Mouse (Mus musculus) forebrain, embryonic 13.5 days (tissue): ENCODE results near the gene Ppp1r3g. TPM values are rescaled to one million over a fixed set of nuclear protein-coding genes. Genes with fewer than 3 reads are reported as not detected.

ENCODE experiments used
- ATAC-seq: fragments of 200-750 bp; cut with Nextera tagmentation; 2 replicates; pipeline ENCODE4 v1.8.0; 2017
- H3K27ac ChIP-seq: fragments of 300-500 bp; sonication (generic); 2 replicates; pipeline ENCODE4 v1.5.1; 2015; ENCODE audit warnings: inconsistent platforms, mild to moderate bottlenecking, moderate library complexity
- H3K27me3 ChIP-seq: fragments of 300-500 bp; sonication (generic); 2 replicates; pipeline ENCODE4 v1.6.1; 2015; ENCODE audit warnings: mild to moderate bottlenecking, inconsistent platforms
- H3K36me3 ChIP-seq: fragments of 300-500 bp; sonication (generic); 2 replicates; pipeline ENCODE4 v1.6.1; 2015; ENCODE audit warnings: mild to moderate bottlenecking, inconsistent platforms; ENCODE audit not compliant: poor library complexity, severe bottlenecking
- H3K4me1 ChIP-seq: fragments of 300-500 bp; sonication (generic); 2 replicates; pipeline ENCODE4 v1.6.1; 2015; ENCODE audit warnings: inconsistent platforms
- H3K4me2 ChIP-seq: fragments of 300-500 bp; sonication (generic); 2 replicates; pipeline ENCODE4 v1.6.1; 2015; ENCODE audit warnings: inconsistent platforms, mild to moderate bottlenecking, moderate library complexity
- H3K4me3 ChIP-seq: fragments of 300-500 bp; sonication (generic); 2 replicates; pipeline ENCODE4 v1.5.1; 2015; ENCODE audit warnings: mild to moderate bottlenecking, inconsistent platforms
- H3K9ac ChIP-seq: fragments of 300-500 bp; sonication (generic); 2 replicates; pipeline ENCODE4 v1.6.1; 2015; ENCODE audit warnings: mild to moderate bottlenecking, inconsistent platforms
- H3K9me3 ChIP-seq: fragments of 300-500 bp; sonication (generic); replicated peaks from 2 replicates; pipeline ENCODE4 v1.6.1; 2016; ENCODE audit warnings: inconsistent platforms
- WGBS: fragments of 180-500 bp; shearing (Covaris S2); methylation state at CpG from one replicate; pipeline ENCODE4 v1.1.7; 2015; 5-methylcytosine and 5-hydroxymethylcytosine counted together
- polyA plus RNA-seq: library from polyadenylated mRNA; unstranded; fragments of >200 nt; fragmentation: Nextera tagmentation; extraction: Ambion mirVana; gene quantifications from 2 replicates; pipeline ENCODE4 v1.2.1, GENCODE M21; 2015

Gene Ppp1r3g
- 1.7 and 1.8 TPM in 2 replicates for polyA plus RNA-seq

DNA sequence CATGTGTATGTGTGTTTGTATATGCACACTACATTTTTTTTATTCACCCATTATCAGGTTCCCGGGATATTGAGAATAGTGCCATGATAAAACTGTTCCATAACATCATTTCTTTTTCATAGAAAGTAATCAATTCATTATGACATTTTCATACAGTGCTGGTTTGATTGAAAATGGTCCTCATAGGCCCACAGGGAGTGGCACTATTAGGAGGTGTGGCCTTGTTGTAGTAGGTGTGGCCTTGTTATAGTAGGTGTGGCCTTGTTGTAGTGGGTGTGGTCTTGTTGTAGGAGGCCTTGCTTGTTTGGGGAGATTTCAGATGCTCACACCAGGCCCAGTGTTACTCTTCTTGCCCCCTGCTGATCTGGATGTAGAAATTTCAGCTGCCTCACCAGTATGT lies at the start of gene Ppp1r3g:
TSS of gene Ppp1r3g (plus strand) at position 301 of the 400 bp plus-strand sequence.
- no peaks in the 10 kb centered on the region for H3K9me3 ChIP-seq
- no peak within 1 kb of the TSS for H3K4me2 ChIP-seq
- no peak within 1 kb of the TSS for H3K9ac ChIP-seq
- H3K4me1 ChIP-seq: no peaks in the 10 kb centered on the region
- WGBS: 100% methylated on average over 1 of the region's 1 CpGs
- no peak for ATAC-seq
- no peak within 1 kb of the TSS for H3K4me3 ChIP-seq
- no peak within 1 kb of the TSS for H3K27ac ChIP-seq
- no peaks in the 10 kb centered on the region for H3K36me3 ChIP-seq
- no peaks in the 10 kb centered on the region for H3K27me3 ChIP-seq

DNA sequence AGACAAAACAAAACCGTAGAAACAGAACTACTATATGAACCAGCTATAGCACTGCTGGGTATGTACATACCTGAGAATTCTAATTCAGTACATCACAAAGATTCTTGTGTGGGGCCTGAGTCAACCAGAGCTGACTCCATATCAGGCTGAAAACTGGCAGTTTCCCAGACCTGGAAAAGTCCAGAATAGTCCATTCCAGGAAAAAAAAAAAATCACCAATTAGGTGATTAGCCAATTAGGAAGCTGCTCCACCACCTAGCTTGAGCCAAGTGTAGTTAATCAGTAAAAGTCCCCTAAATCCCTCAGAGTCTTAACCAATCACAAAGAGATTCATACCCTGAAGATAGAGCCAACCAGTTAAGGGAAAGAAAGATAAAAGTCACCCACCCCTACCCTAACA lies 47.2 kb upstream of the Ppp1r3g start:
- H3K27ac ChIP-seq: no peak overlapping the region
- no peak overlapping the region for H3K4me3 ChIP-seq
- WGBS: 88% methylated on average over 1 of the region's 1 CpGs
- no peak overlapping the region for H3K4me2 ChIP-seq
- H3K27me3 ChIP-seq: no peaks in the 10 kb centered on the region
- no peaks in the 10 kb centered on the region; the same call in 1 of the 2 replicates for H3K9me3 ChIP-seq
- no peaks in the 10 kb centered on the region for H3K36me3 ChIP-seq
- H3K9ac ChIP-seq: no peak overlapping the region
- H3K4me1 ChIP-seq: no peaks in the 10 kb centered on the region
- no peak for ATAC-seq

DNA sequence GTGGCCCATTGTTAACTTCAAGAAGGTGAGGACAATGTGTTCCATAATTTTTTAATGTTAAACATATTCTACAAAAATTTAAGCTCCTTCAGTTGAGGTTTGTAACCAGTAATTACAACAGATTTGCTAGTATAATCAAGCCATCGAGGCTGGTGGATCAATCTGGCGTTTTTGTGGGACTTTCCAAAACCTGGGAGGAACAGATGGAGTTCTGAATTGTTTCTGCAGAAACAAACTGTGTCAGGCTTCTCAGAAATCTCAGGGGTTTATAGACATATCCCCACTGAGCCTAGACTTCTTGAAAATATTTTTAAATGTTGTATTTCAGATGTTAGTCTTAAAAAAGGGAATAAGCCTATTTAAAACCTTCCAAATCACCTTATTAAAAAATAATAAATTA lies 20.6 kb upstream of the Ppp1r3g start:
- Histone ChIP-seq H3K4me1 (no peaks in the 10 kb centered on the region), H3K36me3 (no peaks in the 10 kb centered on the region), H3K4me3 (no peak overlapping the region), H3K27me3 (no peaks in the 10 kb centered on the region), H3K4me2 (no peak overlapping the region), H3K9ac (no peak overlapping the region), H3K27ac (no peak overlapping the region), H3K9me3 (peaks cover 6% of the 10 kb centered on the region)
- no peak for ATAC-seq
- WGBS: 80% methylated on average over 2 of the region's 2 CpGs

DNA sequence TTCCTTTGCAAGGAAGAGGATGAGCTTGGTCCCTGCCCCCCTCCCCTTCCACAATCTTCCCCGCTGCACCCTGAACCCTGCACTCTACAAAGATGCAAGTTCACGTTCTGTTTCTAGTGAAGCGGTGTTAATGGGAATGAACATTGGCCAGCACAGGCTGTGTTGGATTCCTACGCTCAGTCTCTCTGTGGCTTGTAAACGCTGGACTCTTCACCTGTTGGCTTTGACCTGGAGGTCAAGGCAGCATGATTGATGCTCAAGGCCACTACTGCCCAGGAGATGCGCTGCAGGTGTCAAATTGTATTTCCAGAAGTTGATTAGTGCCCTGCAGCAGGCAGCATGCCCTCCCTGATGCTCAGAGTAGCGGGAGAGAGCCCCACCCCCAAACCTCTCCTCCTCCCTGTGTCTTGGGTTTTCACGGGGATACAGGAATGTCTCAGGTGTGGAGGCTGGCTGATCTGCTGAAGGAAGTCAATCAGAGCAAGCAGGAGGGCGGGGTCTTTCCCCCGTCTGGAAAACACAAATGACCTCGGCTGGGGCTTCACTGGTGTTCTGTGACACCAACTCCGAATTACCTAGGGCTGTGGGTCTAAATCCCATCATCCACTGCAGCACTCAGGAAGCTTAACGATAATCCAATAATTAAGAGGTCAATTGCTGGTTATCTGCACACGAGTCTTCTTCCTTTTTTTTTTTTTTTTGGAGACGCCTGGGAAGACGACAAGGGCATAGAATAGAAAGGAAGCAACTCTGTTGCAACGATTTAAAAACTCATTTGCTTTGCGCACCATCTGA lies 18.6 kb upstream of the Ppp1r3g start:
- ATAC-seq: no peak
- 72% methylated on average over 18 of the region's 18 CpGs for WGBS
- Histone ChIP-seq H3K9me3 (peaks cover 2% of the 10 kb centered on the region), H3K4me1 (no peaks in the 10 kb centered on the region), H3K36me3 (no peaks in the 10 kb centered on the region), H3K27me3 (no peaks in the 10 kb centered on the region), H3K9ac (no peak overlapping the region), H3K4me2 (no peak overlapping the region), H3K27ac (no peak overlapping the region), H3K4me3 (no peak overlapping the region)

DNA sequence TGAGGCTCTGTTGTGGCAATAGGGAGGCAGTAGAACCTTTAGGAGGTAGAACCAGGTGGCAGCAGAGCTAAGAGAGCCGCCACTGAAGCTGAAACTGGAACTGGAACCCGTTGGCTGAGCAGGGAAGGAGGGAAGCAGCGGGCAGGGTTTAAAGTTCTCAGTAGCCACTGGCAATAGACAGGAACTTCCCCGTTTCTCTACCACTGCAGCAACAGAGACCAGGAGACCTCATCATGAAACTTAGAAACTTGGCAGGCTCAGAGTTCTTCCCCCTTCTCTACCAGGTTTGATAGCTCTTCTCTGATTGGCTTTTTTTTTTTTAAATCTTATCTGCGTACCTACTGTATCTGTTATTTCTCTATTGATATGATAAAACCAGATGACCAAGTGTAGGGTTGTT lies 17.7 kb upstream of the Ppp1r3g start:
- WGBS: 78% methylated on average over 5 of the region's 5 CpGs
- ATAC-seq: no peak
- Histone ChIP-seq H3K27me3 (no peaks in the 10 kb centered on the region), H3K36me3 (no peaks in the 10 kb centered on the region), H3K4me1 (no peaks in the 10 kb centered on the region), H3K9me3 (no peaks in the 10 kb centered on the region), H3K4me3 (no peak overlapping the region), H3K4me2 (no peak overlapping the region), H3K9ac (no peak overlapping the region), H3K27ac (no peak overlapping the region)

DNA sequence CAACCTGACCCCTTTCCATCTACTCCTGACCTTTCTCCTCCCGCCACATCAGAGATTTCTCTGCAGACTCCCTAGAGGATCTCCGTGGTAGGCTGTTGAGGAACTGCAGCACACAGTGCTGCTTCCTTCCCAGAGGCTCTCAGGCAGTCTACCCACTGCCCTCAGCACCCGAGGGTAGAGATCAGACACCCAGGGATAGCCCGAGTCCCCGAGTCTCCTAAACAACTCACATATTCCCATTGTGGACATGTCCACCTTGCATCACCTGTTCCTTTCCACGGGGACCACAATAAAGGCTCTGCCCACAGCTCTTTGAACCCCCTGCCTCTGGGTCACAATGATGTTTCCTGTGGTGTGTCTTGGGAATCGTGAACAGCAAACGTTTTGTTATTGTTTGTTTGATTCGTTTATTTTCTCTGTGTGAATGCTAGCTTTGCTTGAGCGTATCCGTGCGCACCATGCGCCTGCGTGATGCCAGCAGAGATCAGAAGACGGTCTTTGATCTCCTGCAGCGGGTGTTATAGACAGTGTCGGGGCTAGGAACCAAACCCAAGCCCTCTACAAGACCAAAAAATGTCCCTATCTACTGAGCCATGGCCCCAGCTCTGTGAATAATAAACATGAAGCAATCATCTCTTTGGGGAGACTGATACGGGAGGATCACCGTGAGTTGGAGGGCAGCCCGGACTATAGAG lies 11.8 kb upstream of the Ppp1r3g start:
- ATAC-seq: peak; percentile 57; the same call in 1 of the 2 replicates
- H3K9ac ChIP-seq: no peak overlapping the region
- H3K36me3 ChIP-seq: no peaks in the 10 kb centered on the region
- no peak overlapping the region for H3K4me3 ChIP-seq
- WGBS: 75% methylated on average over 20 of the region's 20 CpGs
- no peak overlapping the region for H3K4me2 ChIP-seq
- H3K9me3 ChIP-seq: no peaks in the 10 kb centered on the region
- H3K4me1 ChIP-seq: no peaks in the 10 kb centered on the region
- H3K27me3 ChIP-seq: no peaks in the 10 kb centered on the region
- no peak overlapping the region for H3K27ac ChIP-seq

DNA sequence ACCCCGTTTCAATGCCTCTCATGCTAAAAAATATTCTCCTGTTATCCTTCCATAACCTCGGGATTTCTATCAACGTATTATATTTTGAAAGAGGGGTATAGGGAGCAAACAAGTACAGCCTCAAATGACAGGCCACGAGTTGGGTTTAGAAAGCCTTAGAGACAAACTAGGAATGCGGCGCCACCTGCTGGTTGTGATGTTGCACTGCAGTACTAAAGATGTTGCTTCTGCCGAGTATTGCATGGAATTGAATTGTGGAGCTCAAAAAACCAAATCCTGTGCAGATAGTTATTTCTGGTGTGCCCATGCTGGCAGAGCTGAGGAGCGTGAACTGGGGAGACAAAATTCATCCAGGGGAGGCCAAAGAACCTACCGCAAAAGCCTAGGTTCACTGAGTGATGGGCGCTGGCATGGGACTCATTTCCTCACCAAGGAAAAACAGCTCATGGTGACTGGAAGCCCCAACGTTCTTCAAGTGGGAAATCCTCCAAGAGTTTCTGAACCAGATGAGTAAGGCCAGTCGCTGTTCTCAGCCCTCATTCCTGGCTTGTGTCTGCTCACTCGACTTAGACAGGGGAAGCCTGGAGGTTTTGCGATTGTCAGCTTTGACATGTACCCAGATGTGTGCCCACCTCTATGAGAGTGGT lies 11.2 kb upstream of the Ppp1r3g start:
- no peaks in the 10 kb centered on the region for H3K9me3 ChIP-seq
- H3K9ac ChIP-seq: no peak overlapping the region
- peak; percentile 62 for ATAC-seq
- H3K27ac ChIP-seq: no peak overlapping the region
- no peaks in the 10 kb centered on the region for H3K27me3 ChIP-seq
- no peaks in the 10 kb centered on the region for H3K4me1 ChIP-seq
- H3K4me3 ChIP-seq: no peak overlapping the region
- H3K36me3 ChIP-seq: no peaks in the 10 kb centered on the region
- 28% methylated on average over 14 of the region's 14 CpGs for WGBS
- no peak overlapping the region for H3K4me2 ChIP-seq

DNA sequence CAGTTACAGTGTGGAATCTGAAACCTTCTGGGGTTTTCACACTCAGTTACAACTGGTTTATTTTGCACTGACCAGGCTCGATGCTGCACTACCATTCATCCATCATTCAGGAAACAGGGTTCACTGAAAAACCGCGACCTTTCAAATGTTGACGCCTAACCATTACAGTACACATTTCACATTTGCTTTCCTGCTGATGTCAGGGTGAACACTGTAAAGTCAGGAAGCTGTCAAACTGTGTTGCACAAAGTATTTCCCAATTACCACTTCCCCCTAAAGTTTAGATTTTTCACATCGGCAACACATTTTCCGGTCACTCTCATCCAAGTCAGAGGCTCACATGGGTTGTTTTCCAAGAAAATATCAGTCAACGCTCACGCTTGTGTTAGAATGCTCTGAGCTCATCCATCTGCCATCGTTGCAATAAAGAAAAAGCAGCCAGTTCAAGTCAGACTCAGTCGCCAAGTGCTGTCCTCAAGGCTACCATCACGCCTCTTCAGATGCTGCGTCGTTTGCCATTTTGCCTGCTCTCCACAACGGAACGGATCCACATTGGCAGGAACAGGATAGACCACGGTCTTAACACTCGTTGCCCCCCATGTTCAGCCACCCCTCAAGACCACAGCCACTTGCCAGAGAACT lies 8.7 kb upstream of the Ppp1r3g start:
- WGBS: 87% methylated on average over 17 of the region's 17 CpGs
- H3K4me3 ChIP-seq: no peak overlapping the region
- H3K36me3 ChIP-seq: no peaks in the 10 kb centered on the region
- H3K9ac ChIP-seq: no peak overlapping the region
- no peaks in the 10 kb centered on the region for H3K9me3 ChIP-seq
- no peak overlapping the region for H3K27ac ChIP-seq
- no peaks in the 10 kb centered on the region for H3K27me3 ChIP-seq
- no peak overlapping the region for H3K4me2 ChIP-seq
- no peaks in the 10 kb centered on the region for H3K4me1 ChIP-seq
- ATAC-seq: no peak

DNA sequence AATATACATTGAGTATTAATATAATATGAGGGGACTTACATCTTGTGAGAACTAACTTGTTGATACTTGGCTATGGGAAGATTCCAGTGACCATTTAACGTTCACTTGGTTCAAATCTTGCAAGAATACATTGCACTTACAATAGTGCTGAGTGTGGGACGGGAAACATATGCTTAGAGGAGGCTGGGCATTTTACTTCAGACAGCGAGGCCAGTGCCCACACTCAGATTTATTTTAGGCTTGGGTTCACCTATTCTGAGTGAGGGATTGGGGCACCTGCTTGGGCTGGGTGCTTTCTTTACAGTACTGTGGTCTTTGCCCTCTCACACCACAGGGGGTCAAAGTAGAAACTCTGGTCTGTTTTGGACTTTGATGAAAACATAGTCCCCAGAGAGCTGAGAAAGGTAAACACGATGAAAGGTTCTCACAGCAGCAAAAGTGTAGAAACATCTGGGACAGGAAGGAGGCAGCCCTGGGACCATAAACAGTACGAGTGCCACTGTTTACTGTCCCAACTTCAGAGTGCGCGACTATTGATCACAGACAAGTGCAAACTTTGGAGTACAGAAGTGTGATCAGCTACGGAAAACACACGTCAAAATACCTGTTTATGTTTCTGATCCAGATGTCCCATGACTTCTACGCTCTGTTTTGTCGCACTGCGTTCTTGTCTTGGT lies 890 bp downstream of the Ppp1r3g start:
- WGBS: 87% methylated on average over 12 of the region's 12 CpGs
- H3K4me2 ChIP-seq: no peak overlapping the region
- no peak for ATAC-seq
- no peaks in the 10 kb centered on the region for H3K4me1 ChIP-seq
- H3K9me3 ChIP-seq: no peaks in the 10 kb centered on the region
- H3K27ac ChIP-seq: no peak overlapping the region
- no peak overlapping the region for H3K9ac ChIP-seq
- no peak overlapping the region for H3K4me3 ChIP-seq
- H3K36me3 ChIP-seq: no peaks in the 10 kb centered on the region
- H3K27me3 ChIP-seq: no peaks in the 10 kb centered on the region

DNA sequence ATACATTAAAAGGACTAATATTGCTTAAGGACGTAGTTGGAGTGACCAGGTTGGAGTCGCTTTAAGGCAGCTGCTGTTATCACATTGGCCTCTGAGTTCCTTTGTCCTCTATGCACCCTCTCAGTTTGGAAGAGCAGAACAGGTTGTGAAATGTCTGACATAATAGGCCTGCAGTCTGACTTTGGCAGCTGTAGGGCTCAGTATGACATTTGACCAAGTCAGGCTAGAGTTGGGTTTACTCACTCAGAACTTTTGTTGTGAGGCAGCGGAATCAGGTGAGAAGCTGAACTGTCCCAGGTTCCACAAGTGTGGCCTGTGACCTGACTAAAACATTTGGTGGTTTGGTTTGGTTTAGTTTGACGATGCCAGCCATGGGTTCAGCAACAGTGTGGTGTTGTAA lies 4.9 kb downstream of the Ppp1r3g start:
- Histone ChIP-seq H3K27me3 (peaks cover 17% of the 10 kb centered on the region), H3K36me3 (no peaks in the 10 kb centered on the region), H3K4me2 (no peak overlapping the region), H3K9me3 (no peaks in the 10 kb centered on the region), H3K27ac (no peak overlapping the region), H3K4me3 (no peak overlapping the region), H3K4me1 (peaks cover 7% of the 10 kb centered on the region), H3K9ac (no peak overlapping the region)
- no peak for ATAC-seq
- 94% methylated on average over 4 of the region's 4 CpGs for WGBS

DNA sequence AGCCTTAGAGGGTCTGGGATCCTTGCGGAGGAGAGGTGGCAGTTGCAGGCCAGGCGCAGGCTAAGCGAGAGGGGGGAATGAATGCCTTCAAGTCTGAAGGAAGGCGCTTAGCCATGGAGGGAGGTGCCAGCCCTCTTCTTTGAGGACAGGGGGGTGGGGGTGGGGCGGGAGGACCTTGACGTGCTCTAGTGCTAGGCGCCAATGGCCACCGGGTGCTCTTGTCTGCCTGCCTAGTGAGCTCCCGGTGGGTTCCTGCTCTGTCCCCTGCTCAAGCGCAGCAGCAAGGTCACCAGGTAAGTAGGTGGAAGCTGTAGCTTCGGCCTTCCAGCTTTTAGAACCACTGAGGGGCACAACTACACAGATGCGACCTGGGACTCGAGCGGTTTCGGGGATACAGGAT lies 9.1 kb downstream of the Ppp1r3g start:
- Histone ChIP-seq H3K4me1 (peaks cover 18% of the 10 kb centered on the region), H3K9me3 (no peaks in the 10 kb centered on the region), H3K4me2 (peak overlapping the region; percentile 99), H3K36me3 (no peaks in the 10 kb centered on the region), H3K27ac (no peak overlapping the region), H3K27me3 (peaks cover 26% of the 10 kb centered on the region), H3K9ac (peak overlapping the region; percentile 61), H3K4me3 (peak overlapping the region; percentile 57)
- 3% methylated on average over 15 of the region's 15 CpGs for WGBS
- peak; percentile 19; the same call in 1 of the 2 replicates for ATAC-seq
